Mouse (Mus musculus) T-helper 2 cell (primary cell): ENCODE results near the gene Hadhb.

Source experiments
- in situ Hi-C: fragments of 300-600 bp; cut with MboI, MseI; formaldehyde crosslinking; loops from one replicate; pipeline ENCODE4 v1.15.1; 2025; ENCODE audit warnings: high pct_unique_total_duplicates

The Hadhb gene

GRCm38 (mm10) chr5:30232271-30232971 lies 77.4 kb downstream of the Hadhb start, which contains the start of gene Selenoi:
TSS of gene Selenoi (plus strand) at chr5:30232581.
- in situ Hi-C loops: loop anchor here (10.0 kb wide), 1 partner anchor 962 kb away; the partner anchor contains the start of genes Eif2b4 and Snx17

- in situ Hi-C loops: loop anchor here (10.0 kb wide), 1 partner anchor 962 kb away; the partner anchor contains the start of genes Eif2b4 and Snx17
These were observed 78.0 kb downstream of the Hadhb start for GRCm38 (mm10) chr5:30233042-30233441.

GRCm38 (mm10) chr5:30233979-30234378 lies 78.9 kb downstream of the Hadhb start:
- in situ Hi-C loops: loop anchor here (10.0 kb wide), 1 partner anchor 961 kb away; the partner anchor contains the start of genes Eif2b4 and Snx17
